Mouse (Mus musculus) brain, embryonic 14.5 days (tissue): ENCODE data around the gene Nup155. TPM values are rescaled to one million over a fixed set of nuclear protein-coding genes. Genes with fewer than 3 reads are reported as not detected.

ENCODE experiments used
- DNase-seq: peaks from one replicate; pipeline ENCODE4 v3.0.0-alpha.2; 2011; ENCODE audit warnings: low read depth
- CTCF ChIP-seq: fragments of 200-500 bp; IDR thresholded peaks from 2 replicates; pipeline ENCODE4 v1.5.1; 2012; ENCODE audit warnings: inconsistent platforms, mild to moderate bottlenecking, moderate library complexity, borderline replicate concordance; ENCODE audit not compliant: insufficient read depth, insufficient read length; ENCODE audit errors: extremely low read depth
- POLR2A ChIP-seq: fragments of 200-500 bp; IDR thresholded peaks from 2 replicates; pipeline ENCODE4 v1.6.1; 2012; ENCODE audit warnings: mild to moderate bottlenecking, inconsistent platforms, borderline replicate concordance; ENCODE audit not compliant: poor library complexity, insufficient read depth, insufficient read length, severe bottlenecking; ENCODE audit errors: extremely low read depth
- polyA plus RNA-seq: library from polyadenylated mRNA; depleted of rRNA; stranded (reverse); fragments of >200 nt; gene quantifications from 2 replicates; pipeline ENCODE4 v1.2.3, GENCODE M21; 2012; rRNA removed

The Nup155 gene
- polyA plus RNA-seq, 1 experiment: 25.2 TPM

DNA sequence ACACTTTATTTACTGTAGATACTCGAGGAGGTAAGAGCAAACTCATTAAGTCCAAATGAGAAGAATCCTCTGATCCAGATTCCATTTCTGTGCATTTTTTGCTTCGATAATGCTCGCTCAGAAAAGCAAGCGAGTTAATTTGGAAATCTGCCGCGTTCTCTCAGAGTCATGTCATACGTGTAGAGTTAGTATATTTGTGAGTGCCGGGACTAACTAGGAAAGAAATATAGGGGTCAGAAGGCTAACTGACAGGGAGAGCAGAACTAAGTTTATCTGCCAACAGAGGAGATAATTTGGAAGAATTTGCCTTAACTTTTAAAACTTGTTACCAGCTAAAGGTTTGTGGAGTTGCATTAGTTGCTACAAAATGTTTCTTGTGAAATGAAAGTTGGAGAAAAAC is 709 bp downstream of the Nup155 start:
- DNase-seq: no peak
- TF ChIP-seq CTCF: no peak
- no peak for TF ChIP-seq POLR2A

DNA sequence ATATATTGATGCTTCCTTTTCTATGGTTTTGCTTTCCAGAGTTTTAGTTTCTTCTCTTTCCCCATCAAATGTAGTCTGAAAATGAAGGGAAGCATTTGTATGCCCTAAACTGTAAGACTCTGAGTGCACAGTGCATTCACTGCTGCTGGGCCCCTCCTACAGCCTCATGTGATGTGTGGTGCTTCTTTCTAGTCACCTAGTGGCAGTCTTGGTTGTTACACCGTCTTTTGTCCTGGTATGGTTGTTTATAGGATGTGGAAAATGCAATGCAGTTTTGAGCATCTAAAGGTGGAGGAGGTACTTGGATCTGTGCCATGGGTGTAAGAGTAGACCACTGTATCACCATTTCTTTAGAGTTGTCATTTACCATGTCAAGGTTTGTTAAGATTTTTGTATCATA is 20.2 kb downstream of the Nup155 start:
- TF ChIP-seq POLR2A (no peak), CTCF (no peak)

DNA sequence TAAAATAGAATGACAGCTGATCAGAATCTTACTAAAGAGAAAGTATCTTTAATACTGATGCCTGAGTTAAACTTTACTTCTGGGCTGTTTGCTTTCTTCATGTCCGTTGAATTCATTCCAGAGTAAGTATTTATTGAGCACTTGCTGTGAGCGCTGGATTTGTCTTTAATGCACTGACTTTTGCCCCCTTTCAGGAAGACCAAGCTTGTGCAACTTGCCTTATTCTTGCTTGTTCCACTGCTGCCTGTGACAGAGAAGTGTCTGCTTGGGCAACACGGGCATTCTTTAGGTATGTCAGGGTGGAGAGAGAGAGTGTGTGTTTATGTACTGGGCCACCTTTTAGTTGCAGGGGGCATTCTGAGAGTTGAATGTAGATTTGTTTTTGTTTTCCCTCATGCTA is 22.2 kb downstream of the Nup155 start:
- no peak for TF ChIP-seq POLR2A
- no peak for TF ChIP-seq CTCF
- no peak for DNase-seq

More for the DNA sequence above, 20.2 kb downstream of the Nup155 start:
- DNase-seq: no peak

DNA sequence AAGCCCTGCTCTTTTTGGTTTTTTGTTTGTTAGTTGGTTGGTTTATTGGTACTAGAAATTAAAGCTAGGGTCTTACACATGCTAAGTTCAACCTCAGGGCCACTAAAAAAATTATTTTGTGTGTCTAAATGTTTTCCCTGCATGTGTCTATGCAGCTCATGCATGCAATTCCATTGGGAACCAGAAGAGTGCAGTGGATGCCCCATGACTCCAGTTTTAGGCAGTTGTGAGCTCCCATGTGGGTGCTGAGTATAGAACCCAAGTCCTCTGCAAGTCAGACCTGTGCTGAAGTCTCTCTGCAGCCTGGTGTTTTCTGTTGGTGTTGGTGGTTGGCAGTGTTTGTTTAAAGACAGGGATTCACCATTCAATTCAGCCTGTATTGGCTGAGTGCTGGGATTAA is 22.7 kb downstream of the Nup155 start:
- TF ChIP-seq POLR2A: no peak
- TF ChIP-seq CTCF: no peak
- no peak for DNase-seq

DNA sequence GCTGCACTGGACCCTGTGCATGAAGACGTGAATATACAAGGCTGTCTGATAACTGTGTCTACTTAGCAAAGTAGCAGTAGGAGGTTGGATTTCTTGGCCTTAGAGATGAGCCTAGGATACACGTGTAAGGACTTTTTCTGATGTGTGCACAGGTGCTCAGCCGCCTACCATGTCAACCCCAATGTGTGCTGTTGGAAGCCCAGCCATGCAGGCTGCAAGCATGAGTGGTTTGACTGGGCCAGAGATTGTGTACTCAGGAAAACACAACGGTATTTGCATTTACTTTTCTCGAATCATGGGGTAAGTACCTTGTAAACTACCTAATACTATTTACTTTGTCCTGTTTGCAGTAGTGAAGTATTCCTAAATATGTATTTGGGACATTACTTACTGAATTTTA is 26.5 kb downstream of the Nup155 start:
- TF ChIP-seq POLR2A: no peak
- TF ChIP-seq CTCF: no peak
- no peak for DNase-seq

DNA sequence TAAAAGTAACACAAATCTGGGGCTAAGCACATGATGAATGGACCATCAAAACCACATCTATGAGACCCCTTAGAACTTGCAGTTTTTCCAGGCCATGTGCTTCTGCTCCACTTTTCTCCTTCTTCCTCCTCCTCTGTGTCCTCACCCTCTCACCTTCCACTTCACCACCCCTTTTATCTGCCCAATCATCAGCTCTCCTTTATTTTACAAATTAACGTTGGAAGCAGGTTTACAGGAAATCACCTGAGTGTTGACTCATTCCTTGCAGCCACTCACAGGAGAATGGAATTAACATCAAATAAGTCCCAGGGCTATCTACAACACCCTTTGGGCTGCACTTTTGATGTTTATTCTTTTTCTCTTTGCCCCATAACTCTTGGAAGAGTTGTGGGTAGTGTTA is 52.8 kb downstream of the Nup155 start:
- TF ChIP-seq POLR2A (no peak), CTCF (no peak)
- no peak for DNase-seq

DNA sequence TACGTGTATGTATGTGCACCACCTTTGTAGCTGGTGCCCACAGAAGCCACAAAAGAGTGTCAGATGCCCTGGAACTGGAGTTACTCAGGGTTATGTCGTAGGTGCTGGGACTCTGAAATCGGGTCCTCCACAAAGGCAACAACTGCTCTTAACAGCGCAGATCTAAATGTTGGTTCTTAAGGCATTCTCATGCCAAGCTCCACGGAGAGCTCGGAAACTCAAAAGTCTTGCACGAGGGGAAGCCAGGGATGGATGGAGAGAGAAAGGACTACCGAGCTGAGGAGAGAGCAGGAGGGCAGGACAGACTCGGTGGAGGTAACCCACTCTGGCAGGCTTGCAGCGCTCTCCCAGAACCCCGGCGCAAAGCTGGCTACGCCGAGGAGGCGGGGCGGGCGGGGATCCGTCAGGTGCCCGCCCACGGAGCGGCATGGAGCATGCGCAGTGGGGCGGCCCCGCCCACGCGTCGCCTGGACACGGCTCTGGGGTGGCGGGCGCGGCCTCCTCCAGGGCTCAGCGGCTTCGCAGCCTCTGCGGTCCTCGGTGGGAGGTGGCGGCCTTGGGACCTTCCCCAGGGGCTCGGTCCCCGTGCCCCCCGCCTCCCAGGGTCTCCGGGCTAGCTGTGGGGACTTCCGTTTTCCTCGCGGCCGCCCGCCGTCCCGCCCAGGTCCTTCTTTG is 59.7 kb downstream of the Nup155 start, which contains the start of gene Cplane1:
Gene Cplane1 (plus strand): TSS at position 516 of the 675 bp plus-strand sequence.
- TF ChIP-seq POLR2A (peak; percentile 100), CTCF (no peak)
- peak; percentile 97 for DNase-seq

DNA sequence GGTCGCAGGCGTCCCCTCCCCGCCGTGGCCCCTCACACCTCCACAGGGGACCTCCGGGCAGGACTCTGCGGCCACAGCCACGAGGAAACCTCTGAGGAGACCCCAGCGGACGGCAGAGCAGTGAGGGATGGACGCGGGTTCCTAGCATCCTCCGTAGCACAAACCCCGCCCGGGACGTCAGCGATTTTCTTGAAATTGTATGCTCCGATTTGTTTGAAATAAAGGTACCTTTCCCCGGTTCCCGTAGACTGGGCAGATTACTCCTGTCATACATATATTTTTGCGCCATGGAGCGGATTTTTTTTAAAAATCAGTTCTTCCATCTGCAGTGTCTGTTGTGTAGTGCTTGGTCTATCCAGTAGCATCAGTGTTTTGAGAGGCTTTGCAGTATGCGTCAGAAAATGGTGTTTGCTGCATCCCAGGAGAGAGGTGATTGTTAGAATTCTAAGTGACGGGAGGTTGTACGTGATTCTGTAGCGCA is 60.2 kb downstream of the Nup155 start:
- TF ChIP-seq POLR2A (no peak), CTCF (no peak)
- DNase-seq: peak; percentile 80

DNA sequence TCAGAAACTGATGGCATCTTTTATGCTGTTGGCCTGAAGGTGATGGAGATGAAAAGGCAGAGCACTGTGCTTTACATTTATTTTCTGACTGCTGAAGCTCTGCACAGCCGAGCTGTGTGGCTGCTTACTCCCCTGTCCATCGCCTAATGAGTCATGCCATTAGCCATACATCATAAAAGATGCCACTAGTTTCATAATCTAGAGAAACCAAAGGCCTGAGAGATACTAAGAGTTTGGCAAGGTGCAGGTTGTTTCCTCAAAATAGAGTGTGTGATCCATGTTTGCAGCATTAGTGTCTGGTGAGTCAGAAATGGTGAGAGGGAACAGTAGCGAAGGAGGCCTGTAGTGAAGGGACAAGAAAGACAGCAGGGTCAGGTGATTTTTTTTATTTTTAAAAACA is 80.5 kb downstream of the Nup155 start:
- no peak for DNase-seq
- TF ChIP-seq POLR2A (no peak), CTCF (no peak)

DNA sequence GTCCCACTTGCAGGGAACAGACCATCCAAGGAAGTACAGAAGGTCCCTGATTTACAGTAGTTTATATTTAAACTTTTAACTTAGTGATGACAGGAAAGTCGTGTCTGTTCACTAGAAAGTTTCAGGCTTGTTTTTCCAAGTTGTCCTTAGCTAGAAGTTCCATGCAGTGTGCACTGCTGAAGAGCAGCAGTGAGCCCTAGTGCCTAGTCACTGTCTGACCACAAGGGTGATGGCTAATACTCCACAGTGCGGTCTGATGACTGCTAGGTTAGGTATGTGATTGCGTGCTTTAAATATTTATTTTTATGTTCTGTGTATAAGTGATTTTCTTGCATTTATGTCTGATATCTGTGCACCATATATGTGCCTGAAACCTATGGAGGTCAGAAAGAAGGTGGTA is 81.4 kb downstream of the Nup155 start:
- DNase-seq: no peak
- TF ChIP-seq CTCF (no peak), POLR2A (no peak)

DNA sequence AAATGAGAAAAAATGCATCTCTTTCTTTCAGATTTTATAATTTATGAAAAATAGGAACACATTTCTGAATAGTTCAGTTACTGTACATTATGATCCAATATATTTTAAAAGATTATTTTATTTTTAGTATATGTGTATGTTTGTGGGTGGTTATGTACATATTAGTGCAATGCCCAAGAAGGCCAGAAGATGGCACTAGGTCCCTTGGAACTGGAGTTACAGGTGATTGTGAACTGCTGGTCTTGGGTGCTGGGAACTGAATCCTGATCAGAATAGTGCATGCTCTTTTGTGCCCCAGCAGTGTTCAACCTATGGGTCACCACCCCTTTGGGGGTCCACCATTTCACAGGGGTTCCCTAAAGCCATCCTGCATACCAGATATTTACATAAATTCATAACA is 91.2 kb downstream of the Nup155 start:
- DNase-seq: no peak

DNA sequence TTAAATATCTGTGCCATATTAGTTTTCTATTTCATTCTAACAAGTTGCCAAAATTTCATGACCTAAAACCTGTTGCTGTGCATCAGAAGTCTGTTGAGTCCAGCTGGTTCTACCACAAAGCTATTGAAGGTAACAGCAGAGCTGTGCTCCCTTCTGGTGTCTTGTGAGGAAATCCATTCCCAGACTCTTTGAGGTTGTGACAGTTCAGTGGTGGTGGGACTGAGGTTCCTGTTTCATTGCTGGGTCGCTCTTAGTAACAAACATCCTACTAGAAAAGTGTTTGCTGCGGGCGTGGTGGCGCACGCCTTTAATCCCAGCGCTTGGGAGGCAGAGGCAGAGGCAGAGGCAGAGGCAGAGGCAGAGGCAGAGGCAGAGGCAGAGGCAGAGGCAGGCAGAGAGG is 99.3 kb downstream of the Nup155 start:
- no peak for DNase-seq
- no peak for TF ChIP-seq CTCF
- TF ChIP-seq POLR2A: no peak

More for the DNA sequence above, 91.2 kb downstream of the Nup155 start:
- TF ChIP-seq CTCF: no peak
- no peak for TF ChIP-seq POLR2A

Other genes starting within 250 kb of the Nup155 start
- gene Wdr70, start 10.1 kb upstream of the Nup155 start, polyA plus RNA-seq: 31.3 and 38.7 TPM in 2 replicates
- 27.6 and 30.6 TPM in 2 replicates for gene Cplane1, start 59.8 kb downstream of the Nup155 start, polyA plus RNA-seq